Mouse (Mus musculus): ENCODE measurements around the gene Vmn2r8.
"Not testable (repeated sequence)": the region's sequence is repeated elsewhere in the genome, so short reads cannot be mapped to it uniquely, and the experiment has no call there.

DNA sequence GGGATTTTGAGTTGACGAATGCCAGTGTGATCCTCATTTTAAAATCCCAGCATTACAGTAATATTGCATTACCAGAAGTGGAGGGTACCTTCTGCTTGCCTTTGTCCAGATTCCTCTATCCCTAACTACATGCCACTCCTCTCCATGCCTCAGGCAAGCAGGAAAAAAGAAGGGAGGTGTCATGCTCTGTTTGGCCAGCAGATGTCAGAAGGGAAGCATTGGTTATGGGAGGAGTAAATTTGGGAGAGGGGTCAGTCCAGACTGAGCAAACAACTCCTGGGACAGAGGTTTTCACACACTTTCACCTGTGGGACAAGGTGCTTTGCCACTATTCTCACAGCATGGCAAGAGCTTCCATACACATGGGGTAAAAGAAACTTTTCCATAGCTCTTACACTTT lies 18.3 kb downstream of the Vmn2r8 start:
- TF ChIP-seq CTCF (IDR thresholded peaks at IDR 0.05; ENCODE audit: borderline replicate concordance, insufficient read depth, low read length); POLR2A (IDR thresholded peaks at IDR 0.05; ENCODE audit: low read depth, low read length): not testable (repeated sequence)

All from embryonic fibroblast, embryonic 13.5 days (primary cell).